Mouse (Mus musculus): Measurements from ENCODE around the gene Mei1. TPM values are rescaled to one million over a fixed set of nuclear protein-coding genes. Genes with fewer than 3 reads are reported as not detected.

Mei1 gene
- total RNA-seq, 2 experiments from 2014 or later: 0.72 to 0.79 TPM

GRCm38 (mm10) chr15:82145851-82146769 is 76.3 kb downstream of the Mei1 start:
- intact Hi-C loops (cut with DNase I): no loop called here
- DNase-seq (ENCODE audit: low spot score in 2 of 2): no peak

- intact Hi-C loops (cut with DNase I): no loop called here
- peak; percentile 99 for DNase-seq (ENCODE audit: low spot score in 2 of 2)
These were observed 77.2 kb downstream of the Mei1 start, which contains the start of gene Srebf2 for GRCm38 (mm10) chr15:82146770-82147610. Gene Srebf2, plus strand, starts transcription at chr15:82147181.

- DNase-seq (ENCODE audit: low spot score in 2 of 2): peak; percentile 65 to 75
- intact Hi-C loops (cut with DNase I): no loop called here
These were observed 77.9 kb downstream of the Mei1 start for GRCm38 (mm10) chr15:82147611-82148111.

GRCm38 (mm10) chr15:82148510-82148911 is 78.7 kb downstream of the Mei1 start:
- no peak for DNase-seq (ENCODE audit: low spot score in 2 of 2)
- intact Hi-C loops (cut with DNase I): no loop called here

GRCm38 (mm10) chr15:82150042-82150441 is 80.2 kb downstream of the Mei1 start:
- no peak for DNase-seq (ENCODE audit: low spot score in 2 of 2)
- intact Hi-C loops (cut with DNase I): no loop called here

GRCm38 (mm10) chr15:82151176-82151575 is 81.4 kb downstream of the Mei1 start:
- no peak for DNase-seq (ENCODE audit: low spot score in 2 of 2)
- intact Hi-C loops (cut with DNase I): no loop called here

- intact Hi-C loops (cut with DNase I): no loop called here
- DNase-seq (ENCODE audit: low spot score in 2 of 2): no peak
These were observed 82.2 kb downstream of the Mei1 start for GRCm38 (mm10) chr15:82152022-82152421.

GRCm38 (mm10) chr15:82152435-82152834 is 82.6 kb downstream of the Mei1 start:
- intact Hi-C loops (cut with DNase I): no loop called here
- DNase-seq (ENCODE audit: low spot score in 2 of 2): no peak

- intact Hi-C loops (cut with DNase I): no loop called here
- no peak for DNase-seq (ENCODE audit: low spot score in 2 of 2)
These were observed 86.5 kb downstream of the Mei1 start for GRCm38 (mm10) chr15:82156298-82156697.

GRCm38 (mm10) chr15:82156902-82157301 is 87.1 kb downstream of the Mei1 start:
- intact Hi-C loops (cut with DNase I): no loop called here
- no peak for DNase-seq (ENCODE audit: low spot score in 2 of 2)

- intact Hi-C loops (cut with DNase I): no loop called here
- DNase-seq (ENCODE audit: low spot score in 2 of 2): no peak
These were observed 88.6 kb downstream of the Mei1 start for GRCm38 (mm10) chr15:82158243-82159035.

- intact Hi-C loops (cut with DNase I): no loop called here
- DNase-seq (ENCODE audit: low spot score in 2 of 2): no peak
These were observed 89.7 kb downstream of the Mei1 start for GRCm38 (mm10) chr15:82159471-82159870.

- intact Hi-C loops (cut with DNase I): no loop called here
- DNase-seq (ENCODE audit: low spot score in 2 of 2): no peak
These were observed 91.2 kb downstream of the Mei1 start for GRCm38 (mm10) chr15:82160731-82161640.

GRCm38 (mm10) chr15:82161965-82162600 is 92.3 kb downstream of the Mei1 start:
- intact Hi-C loops (cut with DNase I): no loop called here
- no peak for DNase-seq (ENCODE audit: low spot score in 2 of 2)

- intact Hi-C loops (cut with DNase I): no loop called here
- DNase-seq (ENCODE audit: low spot score in 2 of 2): no peak
These were observed 93.7 kb downstream of the Mei1 start for GRCm38 (mm10) chr15:82163356-82164060.

GRCm38 (mm10) chr15:82164061-82164399 is 94.2 kb downstream of the Mei1 start:
- intact Hi-C loops (cut with DNase I): no loop called here
- no peak for DNase-seq (ENCODE audit: low spot score in 2 of 2)

GRCm38 (mm10) chr15:82164496-82164895 is 94.7 kb downstream of the Mei1 start:
- intact Hi-C loops (cut with DNase I): no loop called here
- no peak for DNase-seq (ENCODE audit: low spot score in 2 of 2)

All from left cerebral cortex, postnatal 14 days (tissue).